Mouse (Mus musculus) adrenal gland, postnatal 36 days (tissue): ENCODE measurements around the gene Cdc25b. TPM values are rescaled to one million over a fixed set of nuclear protein-coding genes. Genes with fewer than 3 reads are reported as not detected.

Experiments used
- DNase-seq, 2 experiments: peaks; one replicate each; pipeline ENCODE4 v3.0.0; 2021; ENCODE audit warnings: mixed read lengths in 1 of 2
- total RNA-seq, 2 experiments: library from RNA; stranded (reverse); gene quantifications; 2 replicates each; pipeline ENCODE4 v1.2.3; 2021

Cdc25b gene
- total RNA-seq, 2 experiments from 2014 or later, result 5.5 to 5.7 TPM

- no peak for DNase-seq
Observed at GRCm38 (mm10) chr2:131190344-131191004, 3.7 kb downstream of the Cdc25b start.

- no peak for DNase-seq
Observed at GRCm38 (mm10) chr2:131191005-131191390, 4.2 kb downstream of the Cdc25b start.

- DNase-seq, result no peak
Observed at GRCm38 (mm10) chr2:131196606-131197316, 10.0 kb downstream of the Cdc25b start.

- DNase-seq, result no peak
Observed at GRCm38 (mm10) chr2:131200710-131201109, 14.0 kb downstream of the Cdc25b start.

- peak in 1 of 2 experiments; percentile 20 for DNase-seq
Observed at GRCm38 (mm10) chr2:131201262-131201661, 14.5 kb downstream of the Cdc25b start.

GRCm38 (mm10) chr2:131203816-131204409 is 17.2 kb downstream of the Cdc25b start:
- DNase-seq, result no peak

- DNase-seq, result peak; percentile 90 to 92
Observed at GRCm38 (mm10) chr2:131204410-131204981, 17.7 kb downstream of the Cdc25b start.

GRCm38 (mm10) chr2:131205521-131206182 is 18.9 kb downstream of the Cdc25b start:
- no peak for DNase-seq

- no peak for DNase-seq
Observed at GRCm38 (mm10) chr2:131206778-131207177, 20.0 kb downstream of the Cdc25b start, which contains the start of gene Ap5s1. Gene Ap5s1, plus strand, starts transcription at chr2:131207078.

GRCm38 (mm10) chr2:131208356-131208755 is 21.6 kb downstream of the Cdc25b start:
- no peak for DNase-seq

- DNase-seq, result no peak
Observed at GRCm38 (mm10) chr2:131209125-131209795, 22.5 kb downstream of the Cdc25b start.

GRCm38 (mm10) chr2:131209969-131210792 is 23.4 kb downstream of the Cdc25b start:
- DNase-seq, result peak; percentile 97

GRCm38 (mm10) chr2:131211026-131211615 is 24.4 kb downstream of the Cdc25b start:
- peak; percentile 33 to 48 for DNase-seq

- no peak for DNase-seq
Observed at GRCm38 (mm10) chr2:131213773-131214172, 27.0 kb downstream of the Cdc25b start.

GRCm38 (mm10) chr2:131215941-131216858 is 29.5 kb downstream of the Cdc25b start:
- peak; percentile 29 to 32 for DNase-seq

GRCm38 (mm10) chr2:131220030-131220429 is 33.3 kb downstream of the Cdc25b start:
- no peak for DNase-seq

GRCm38 (mm10) chr2:131221853-131222515 is 35.2 kb downstream of the Cdc25b start:
- DNase-seq, result no peak

GRCm38 (mm10) chr2:131222562-131222961 is 35.8 kb downstream of the Cdc25b start:
- DNase-seq, result no peak

GRCm38 (mm10) chr2:131223569-131223968 is 36.8 kb downstream of the Cdc25b start:
- peak; percentile 32 to 42 for DNase-seq
